Mouse (Mus musculus): Measurements from ENCODE around the gene Scgb2b19. TPM values are rescaled to one million over a fixed set of nuclear protein-coding genes. Genes with fewer than 3 reads are reported as not detected.
"Not testable (repeated sequence)": the region's sequence is repeated elsewhere in the genome, so short reads cannot be mapped to it uniquely, and the experiment has no call there.

Gene Scgb2b19
- not detected in 2 replicates for polyA plus RNA-seq (2016; fragmentation: Nextera tagmentation; extraction: Ambion mirVana)

- H3K4me2 ChIP-seq (replicated peaks); H3K36me3 ChIP-seq; H3K9ac ChIP-seq; ATAC-seq (ENCODE audit: low FRiP score, low read depth); H3K27me3 ChIP-seq (replicated peaks); H3K4me3 ChIP-seq; H3K27ac ChIP-seq; H3K9me3 ChIP-seq; H3K4me1 ChIP-seq: not testable (repeated sequence)
These were observed at the start of gene Scgb2b19 for GRCm38 (mm10) chr7:33280238-33280637. TSS of gene Scgb2b19 (minus strand) at chr7:33280338.

- not testable (repeated sequence) for ATAC-seq (ENCODE audit: low FRiP score, low read depth); H3K4me1 ChIP-seq; H3K9me3 ChIP-seq; H3K27ac ChIP-seq; H3K27me3 ChIP-seq (replicated peaks); H3K36me3 ChIP-seq; H3K9ac ChIP-seq; H3K4me3 ChIP-seq; H3K4me2 ChIP-seq (replicated peaks)
- 90% methylated on average over 2 of the region's 3 CpGs for WGBS
These were observed 6.9 kb upstream of the Scgb2b19 start, which contains the start of gene Scgb1b19 for GRCm38 (mm10) chr7:33286991-33287390. TSS of gene Scgb1b19 (plus strand) at chr7:33287291.

Other genes with a start within 250 kb of the Scgb2b19 start
- gene Scgb2b17, start 223.8 kb downstream of the Scgb2b19 start, polyA plus RNA-seq (2016; fragmentation: Nextera tagmentation; extraction: Ambion mirVana), result not detected in 2 replicates
- gene Scgb1b17, start 216.9 kb downstream of the Scgb2b19 start, polyA plus RNA-seq (2016; fragmentation: Nextera tagmentation; extraction: Ambion mirVana), result not detected in 2 replicates
- not detected in 2 replicates for gene Scgb2b18, start 106.5 kb downstream of the Scgb2b19 start, polyA plus RNA-seq (2016; fragmentation: Nextera tagmentation; extraction: Ambion mirVana)
- gene Scgb1b18, start 94.8 kb downstream of the Scgb2b19 start, polyA plus RNA-seq (2016; fragmentation: Nextera tagmentation; extraction: Ambion mirVana), result not detected in 2 replicates
- not detected in 2 replicates for gene Scgb1b19, start 7.0 kb upstream of the Scgb2b19 start, polyA plus RNA-seq (2016; fragmentation: Nextera tagmentation; extraction: Ambion mirVana)
- gene Scgb2b20, start 86.0 kb upstream of the Scgb2b19 start, polyA plus RNA-seq (2016; fragmentation: Nextera tagmentation; extraction: Ambion mirVana), result not detected in 2 replicates
- not detected in 2 replicates for gene Scgb1b20, start 92.9 kb upstream of the Scgb2b19 start, polyA plus RNA-seq (2016; fragmentation: Nextera tagmentation; extraction: Ambion mirVana)
- not detected in 2 replicates for gene Scgb2b21, start 240.1 kb upstream of the Scgb2b19 start, polyA plus RNA-seq (2016; fragmentation: Nextera tagmentation; extraction: Ambion mirVana)

All from neural tube, embryonic 12.5 days (tissue).